Mouse (Mus musculus) CD8-positive naive resting alpha-beta T cell, adult 2 months (primary cell): ENCODE data around the gene Gpt2.

Experiments used
- DNase-seq, 2 experiments: peaks; one replicate each; pipeline ENCODE4 v3.0.0; 2022; ENCODE audit warnings: low read depth in 2 of 2, low spot score in 2 of 2

Gpt2 gene

DNA sequence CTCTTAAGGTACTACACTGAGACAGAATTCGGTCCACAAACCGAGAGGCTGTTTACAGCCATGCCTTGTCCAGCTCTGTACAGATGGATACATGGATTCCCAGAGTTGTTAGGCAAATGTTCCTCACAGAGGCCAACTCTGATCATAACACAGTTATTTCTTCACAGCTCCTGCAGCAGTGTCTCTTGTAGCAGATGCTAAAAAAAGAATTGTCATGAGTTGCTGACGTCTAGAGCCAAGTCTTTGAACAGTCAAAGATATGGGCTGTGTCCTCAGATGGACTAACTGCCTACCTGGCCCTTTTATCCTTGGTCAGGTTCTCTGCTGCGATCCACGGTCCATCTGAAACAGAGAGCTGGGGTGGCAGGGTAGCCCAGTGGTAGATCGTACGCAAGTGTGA, 31.7 kb downstream of the Gpt2 start:
- no peak for DNase-seq

DNA sequence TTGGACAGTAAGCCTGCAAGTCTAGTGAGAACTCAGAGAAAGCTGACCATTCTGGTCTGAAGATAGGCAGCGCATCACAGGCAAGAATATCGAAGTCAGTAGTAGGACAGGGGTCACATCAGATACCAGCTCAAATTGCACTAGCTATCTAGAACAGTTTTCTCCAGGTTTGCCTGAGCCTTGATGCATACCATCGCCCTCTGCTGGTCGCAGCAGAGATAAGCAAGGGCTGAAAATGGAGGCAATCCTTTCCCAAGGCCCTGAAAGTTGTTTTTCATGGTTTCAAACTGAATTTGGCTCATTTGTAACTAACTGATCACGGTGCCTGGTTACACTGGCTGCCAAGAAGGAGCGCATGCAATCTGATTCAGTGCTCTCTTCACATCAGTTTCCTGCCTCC, 33.7 kb downstream of the Gpt2 start:
- peak; percentile 19 to 49 for DNase-seq

DNA sequence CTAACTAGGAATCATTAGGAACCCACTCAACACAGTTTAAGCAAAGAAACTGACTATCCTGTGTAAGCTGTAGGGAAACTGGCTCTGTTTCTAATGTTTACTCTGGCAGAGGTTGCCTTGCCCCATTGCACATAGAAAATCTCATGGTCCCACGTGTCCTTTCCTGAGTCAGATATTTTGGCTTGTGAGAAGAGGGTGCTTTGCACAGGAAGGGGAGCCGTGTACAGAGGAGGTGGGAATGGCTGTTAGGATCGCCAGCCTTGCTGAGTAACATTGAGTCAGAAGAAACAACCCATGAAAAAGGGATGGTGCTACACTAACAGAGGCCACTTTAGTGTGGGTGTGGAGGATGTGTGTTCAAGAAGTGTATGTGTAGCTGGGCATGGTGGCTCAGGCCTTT, 36.6 kb downstream of the Gpt2 start:
- no peak for DNase-seq

DNA sequence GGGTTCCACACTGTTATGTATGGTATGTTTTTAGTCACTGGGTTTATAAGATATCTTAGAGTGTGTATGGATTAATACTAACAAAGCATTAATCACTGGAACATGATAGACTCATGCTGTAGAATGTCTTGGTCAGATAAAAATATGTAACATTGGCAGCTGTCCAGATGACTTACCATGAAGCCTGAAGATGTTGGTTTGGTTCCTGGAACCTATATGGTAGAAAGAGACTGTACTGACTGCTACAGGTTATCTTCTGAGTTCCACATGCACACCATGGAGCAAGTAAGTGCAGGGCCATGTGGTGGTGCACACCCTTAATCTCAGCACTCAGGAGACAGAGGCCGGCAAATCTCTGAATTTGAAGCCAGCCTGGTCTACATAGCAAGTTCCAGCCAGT, 38.3 kb downstream of the Gpt2 start:
- DNase-seq: no peak

DNA sequence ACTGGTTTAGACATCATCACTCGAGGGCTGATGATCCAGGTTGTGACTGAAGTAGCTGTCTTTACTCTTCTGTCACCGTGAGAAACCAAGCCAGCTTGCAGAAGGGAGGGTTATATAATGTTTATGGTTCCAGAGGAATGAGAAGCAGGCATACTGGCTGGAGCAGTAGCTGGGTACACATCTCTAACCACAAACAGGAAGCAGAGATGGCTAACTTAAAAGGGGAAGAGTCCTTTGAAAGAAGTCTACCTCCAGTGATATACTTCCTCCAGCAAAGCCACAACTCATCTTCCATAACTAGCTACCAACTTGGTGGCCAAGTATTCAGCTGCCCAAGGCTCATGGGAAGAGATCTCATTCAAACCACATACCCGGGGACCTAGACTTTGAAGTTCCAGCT, 39.1 kb downstream of the Gpt2 start:
- DNase-seq: no peak

DNA sequence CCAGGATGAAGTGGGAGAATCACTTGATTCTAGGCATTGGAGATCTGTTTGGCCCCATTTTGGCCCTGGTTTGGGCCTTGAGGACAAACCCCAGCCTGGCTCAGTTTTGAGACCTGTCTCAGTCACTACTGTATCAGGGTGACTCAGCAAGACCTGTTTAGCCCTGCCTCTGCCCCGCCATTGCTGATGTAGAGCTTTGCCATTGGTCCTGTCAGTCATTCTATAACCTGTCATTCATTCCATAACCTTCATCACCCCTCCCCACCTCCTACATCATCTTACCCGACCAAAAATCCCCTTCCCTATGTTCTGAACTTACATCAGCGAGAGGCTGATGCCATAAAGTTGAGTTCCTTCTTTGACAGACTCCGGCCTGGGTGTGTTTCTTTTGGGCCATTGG, 40.5 kb downstream of the Gpt2 start:
- no peak for DNase-seq

DNA sequence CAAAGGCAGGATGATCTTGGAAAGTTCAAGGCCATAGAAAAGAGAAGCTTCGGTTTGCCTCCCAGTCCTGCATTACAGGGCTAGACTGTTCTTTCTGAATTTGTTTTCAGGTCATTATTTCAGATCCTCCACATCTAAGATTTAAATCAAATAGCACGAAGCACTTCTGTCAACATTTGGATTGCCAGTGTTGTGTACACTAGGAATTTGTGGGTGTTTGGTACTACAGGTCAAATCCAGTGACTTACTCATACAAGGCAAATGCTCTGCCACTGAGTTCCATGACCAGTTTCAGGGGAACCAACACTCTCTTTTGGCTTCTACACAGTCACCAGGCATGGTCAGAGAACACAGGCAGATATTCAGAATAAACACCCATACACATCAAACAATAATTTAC, 41.1 kb downstream of the Gpt2 start:
- DNase-seq: no peak

DNA sequence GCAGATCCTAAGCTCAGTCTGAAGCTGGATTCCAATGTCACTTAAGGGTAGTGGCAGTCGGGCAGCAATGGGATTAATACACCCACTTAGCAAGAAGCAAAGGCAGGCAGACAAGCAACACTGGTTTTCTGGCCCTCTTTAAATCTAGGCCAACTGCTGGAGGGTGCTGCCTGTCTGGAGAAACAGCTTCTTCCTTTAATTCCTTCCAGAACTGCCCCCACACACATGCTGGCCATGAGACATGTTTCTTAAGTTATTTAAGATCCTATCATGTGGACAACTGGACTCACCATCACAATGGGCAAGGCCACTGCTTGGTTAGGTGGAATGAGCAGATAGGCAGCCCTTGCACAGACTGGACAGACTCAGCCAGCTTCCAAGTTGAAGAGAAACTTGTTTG, 41.8 kb downstream of the Gpt2 start:
- DNase-seq: no peak

DNA sequence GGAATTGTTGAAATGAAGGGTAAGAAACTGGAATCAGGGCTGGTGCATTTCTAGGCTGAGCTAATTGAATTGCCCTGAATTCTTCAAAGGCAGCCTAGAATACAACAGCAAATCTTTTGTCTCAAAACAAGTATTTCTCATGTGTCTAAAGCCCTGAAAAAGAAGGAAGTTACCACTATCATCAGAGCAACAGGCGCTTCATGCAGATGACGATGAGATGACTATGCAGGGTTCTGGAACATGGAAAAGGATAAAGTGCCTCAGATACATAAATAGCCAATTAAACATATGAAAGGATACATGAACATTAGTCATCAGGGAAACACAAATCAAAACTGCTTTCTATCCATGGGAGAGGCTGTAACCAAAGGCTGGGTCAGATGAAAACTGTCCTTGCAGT, 44.0 kb downstream of the Gpt2 start:
- no peak for DNase-seq

DNA sequence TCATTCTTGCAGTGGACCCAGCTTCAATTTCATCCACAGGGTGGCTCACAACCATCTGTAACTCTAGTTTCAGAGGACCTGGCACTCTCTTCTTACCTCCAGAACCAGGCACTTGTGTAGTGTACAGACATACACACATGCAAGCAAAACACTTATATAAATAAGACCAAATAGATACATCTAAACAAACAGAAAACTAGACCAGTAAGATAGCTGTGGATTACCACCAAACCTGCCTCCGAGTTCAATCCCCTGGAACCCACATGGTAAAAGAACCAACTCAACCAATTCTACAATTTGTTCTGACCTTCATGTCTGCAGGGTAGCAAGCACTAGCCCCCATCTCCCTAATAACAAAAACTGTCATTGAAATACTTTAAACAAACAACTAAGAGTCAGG, 59.6 kb downstream of the Gpt2 start:
- no peak for DNase-seq

DNA sequence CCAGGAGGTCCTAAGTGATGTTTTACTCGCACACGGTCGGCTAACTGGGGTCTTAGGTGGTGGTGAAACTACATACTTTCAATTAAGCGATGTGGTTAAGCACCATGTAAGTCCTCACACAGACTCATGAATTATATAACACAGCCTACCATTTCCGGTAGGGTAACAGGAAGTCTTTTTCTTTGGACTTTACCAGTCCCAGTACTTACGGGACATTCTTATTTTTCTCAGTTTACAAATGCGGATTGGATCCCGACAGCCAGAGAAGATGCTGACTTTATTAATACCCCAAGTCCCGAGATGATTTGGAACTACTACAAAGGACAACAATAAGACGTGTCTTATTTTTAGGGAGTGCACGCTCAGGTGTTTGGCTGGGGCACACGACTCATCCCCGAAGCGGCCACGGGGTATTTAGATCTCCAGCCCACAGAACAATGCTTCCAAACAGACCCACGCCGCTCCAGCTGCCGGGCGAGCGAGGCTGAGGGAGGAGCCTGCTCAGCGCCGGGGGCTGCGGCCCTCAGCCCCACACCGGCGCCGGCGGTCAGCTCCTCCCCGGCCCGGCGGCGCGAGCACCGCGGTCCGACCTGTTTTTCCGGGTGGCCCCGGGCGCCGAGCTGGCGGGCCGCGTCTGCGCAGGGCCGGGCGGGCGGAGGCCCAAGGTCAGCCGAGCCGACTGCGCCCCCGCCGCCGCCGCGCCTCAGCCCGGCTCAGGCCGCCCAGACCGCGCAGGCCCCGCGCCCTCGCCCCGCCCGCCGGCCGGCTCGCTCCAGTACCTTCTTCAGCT, 62.2 kb downstream of the Gpt2 start:
- DNase-seq: peak; percentile 25 to 43

DNA sequence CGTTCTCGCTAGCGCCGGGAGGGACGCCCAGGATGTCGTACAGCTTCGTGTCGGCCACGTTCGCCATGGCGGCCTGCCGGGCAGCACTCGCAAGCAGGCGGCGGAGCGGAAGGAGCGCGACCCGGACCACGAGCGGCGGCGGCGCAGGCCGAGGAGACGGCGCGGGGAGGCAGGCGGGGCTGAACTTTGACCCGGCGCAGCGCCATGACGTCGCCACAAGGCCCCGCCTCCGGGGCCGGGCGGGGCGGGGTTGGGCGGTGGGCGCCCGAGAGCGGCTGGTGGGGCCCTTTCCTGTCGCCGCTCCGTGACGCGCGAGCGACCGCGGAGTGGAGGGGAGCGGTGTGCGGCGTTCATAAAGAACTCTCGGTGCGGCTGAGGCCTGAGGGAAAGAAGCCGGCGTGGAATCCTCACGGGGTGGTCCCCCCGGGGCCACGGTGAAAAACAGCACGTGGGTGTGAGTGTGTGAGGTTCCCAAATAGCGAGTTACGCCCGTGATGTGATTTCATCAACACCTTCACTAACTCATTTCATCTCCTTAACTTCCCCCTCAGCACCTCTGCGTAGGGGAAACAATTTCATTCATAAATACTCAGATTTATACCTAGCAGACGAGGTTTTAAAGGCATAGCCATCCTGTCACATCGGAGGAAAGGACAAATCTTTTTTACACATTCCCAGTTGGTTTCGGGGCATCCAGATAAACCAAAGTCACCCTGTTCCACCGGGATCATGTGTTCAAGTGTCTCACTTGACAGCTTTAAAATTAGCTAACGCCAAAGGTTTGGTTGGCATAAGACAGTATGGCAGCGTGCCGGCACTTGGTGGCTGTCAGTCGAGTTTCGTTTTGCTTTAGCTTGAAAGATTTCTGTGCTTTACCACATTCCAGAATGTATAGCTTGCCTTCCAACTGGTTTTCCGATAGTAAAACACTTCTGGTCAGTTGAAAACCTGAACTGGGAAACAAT, 63.1 kb downstream of the Gpt2 start, which contains the start of gene Dnaja2:
Gene Dnaja2, minus strand, starts transcription at position 164 of the 965 bp plus-strand sequence.
- DNase-seq: peak; percentile 93 to 96

DNA sequence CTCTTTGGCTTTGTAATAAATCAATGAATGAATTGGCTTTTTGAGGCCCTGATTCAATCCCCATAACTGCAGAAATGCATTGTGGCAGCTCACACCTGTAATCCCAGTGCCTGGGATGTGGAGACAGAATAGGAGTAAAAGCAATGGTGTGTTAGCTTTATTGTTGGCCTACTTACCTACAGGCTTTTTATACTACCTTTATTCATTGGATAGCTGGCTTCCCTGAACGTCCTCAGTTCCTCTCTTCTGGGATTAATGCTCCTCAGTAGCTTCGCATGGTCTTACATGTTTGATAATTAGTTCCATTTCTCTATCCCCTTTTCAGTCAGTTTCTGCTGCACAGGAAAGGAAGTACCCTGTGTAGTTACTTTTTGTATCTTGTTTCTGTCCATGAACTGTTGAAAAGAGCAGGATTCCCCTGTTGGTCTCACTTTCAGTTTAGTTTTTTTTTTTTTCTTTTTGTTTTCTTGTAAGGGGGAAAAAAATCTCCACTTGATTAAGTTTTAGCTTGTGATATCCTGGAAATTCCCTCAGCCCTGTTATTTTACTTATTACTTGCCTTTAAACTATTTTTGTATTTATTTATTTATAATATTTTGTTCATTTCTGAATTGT, 64.7 kb downstream of the Gpt2 start:
- no peak for DNase-seq

DNA sequence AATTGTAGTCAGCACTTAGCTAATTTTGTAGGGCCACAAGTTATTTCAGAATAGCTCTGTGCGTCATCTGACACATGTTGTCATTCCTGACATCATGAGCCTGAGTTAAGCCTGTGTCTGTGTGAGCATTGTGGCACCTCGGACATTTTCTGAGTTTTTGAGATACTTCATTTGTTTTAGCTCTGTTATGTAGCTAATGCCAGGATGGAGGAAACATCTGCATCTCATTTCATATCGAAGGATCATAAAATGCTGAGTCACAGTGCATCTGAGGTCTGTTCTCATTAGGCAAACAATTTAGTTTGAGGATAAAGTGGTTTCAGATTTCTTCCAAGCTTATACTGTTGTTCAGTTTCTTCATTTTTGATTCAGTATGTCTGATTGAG, 65.2 kb downstream of the Gpt2 start:
- no peak for DNase-seq

DNA sequence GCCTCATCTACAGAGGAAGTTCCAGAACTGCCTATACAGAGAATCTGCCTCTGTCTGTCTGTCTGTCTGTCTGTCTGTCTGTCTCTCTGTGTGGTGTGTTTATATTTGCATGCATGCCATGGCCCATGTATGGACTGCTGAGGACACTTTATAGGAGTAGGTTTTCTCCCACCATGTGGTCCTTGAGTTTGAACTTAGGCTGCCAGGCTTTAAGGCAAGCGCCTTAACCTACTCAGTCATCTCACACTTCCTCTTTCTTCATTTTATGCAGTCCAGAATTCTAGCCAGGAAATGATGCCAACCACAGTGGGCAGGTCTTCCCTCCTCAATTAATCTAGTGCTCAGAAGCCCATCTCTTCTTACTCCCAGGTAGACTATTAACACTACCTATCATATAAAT, 66.8 kb downstream of the Gpt2 start:
- DNase-seq: no peak

DNA sequence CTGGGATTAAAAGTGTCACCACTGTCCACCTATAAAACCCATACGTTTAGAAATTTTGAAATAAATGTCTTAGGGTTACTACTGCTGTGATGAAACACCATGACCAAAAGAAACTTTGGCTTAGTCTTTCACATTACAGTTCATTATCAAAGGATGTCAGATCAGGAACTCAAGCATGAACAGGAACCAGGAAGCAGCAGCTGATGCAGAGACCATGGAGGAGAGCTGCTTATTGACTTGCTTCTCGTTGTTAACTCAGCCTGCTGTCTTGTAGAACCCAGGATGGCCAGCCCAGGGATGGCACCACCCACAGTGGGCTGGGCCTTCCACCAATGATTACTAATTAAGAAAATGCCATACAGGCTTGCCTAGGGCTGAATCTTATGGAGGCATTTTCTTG, 67.6 kb downstream of the Gpt2 start:
- DNase-seq: no peak

DNA sequence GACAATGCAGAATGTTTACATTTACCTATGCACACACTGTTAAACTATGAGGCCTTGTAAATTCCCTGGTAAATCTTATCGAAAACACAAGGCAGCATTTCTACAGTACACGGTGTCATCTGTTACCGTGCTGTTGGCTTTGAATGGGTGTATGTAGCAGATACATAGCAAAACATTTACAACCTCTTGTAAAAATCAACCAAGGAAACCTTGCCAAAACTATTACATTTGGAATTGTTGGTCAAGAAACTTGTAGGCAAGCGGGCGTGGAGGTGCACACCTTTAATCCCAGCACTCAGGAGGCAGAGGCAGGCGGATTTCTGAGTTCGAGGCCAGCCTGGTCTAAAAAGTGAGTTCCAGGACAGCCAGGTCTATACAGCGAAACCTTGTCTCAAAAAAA, 71.0 kb downstream of the Gpt2 start:
- DNase-seq: no peak

DNA sequence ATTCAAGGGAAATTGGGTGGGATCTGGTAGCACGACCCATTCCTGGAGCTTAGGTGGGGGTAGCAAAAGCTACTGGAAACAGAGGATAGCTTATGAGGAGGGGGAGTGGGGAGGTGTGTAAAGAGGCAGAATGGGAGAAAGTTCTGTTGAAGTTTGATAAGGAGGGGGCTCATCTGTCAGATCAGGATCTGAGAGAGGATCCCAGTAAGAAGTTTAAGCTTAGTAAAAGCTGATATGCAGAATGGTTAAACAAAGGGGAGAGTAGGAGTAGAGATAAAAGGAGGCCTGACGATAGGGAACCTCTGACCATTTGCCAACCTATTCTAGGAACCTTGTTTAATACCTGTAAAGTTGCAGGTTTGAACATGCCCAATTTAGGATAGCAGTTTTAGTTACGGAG, 72.8 kb downstream of the Gpt2 start:
- DNase-seq: no peak

DNA sequence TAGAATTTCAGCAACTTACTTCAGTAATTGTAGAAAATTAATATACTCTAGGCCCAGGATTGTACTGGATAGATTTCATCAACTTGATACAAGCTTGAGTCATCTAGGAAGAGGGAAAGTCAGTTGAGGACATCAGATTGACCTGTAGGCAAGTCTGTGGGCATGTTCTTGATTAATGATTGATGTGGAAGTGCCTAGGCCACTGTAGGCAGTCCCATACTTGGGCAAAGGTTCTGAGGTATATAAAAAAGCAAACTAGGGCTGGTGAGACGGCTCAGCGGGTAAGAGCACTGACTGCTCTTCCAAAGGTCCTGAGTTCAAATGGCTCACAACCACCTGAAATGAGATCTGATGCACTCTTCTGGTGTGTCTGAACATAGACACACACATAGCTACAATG, 75.4 kb downstream of the Gpt2 start:
- DNase-seq: no peak

DNA sequence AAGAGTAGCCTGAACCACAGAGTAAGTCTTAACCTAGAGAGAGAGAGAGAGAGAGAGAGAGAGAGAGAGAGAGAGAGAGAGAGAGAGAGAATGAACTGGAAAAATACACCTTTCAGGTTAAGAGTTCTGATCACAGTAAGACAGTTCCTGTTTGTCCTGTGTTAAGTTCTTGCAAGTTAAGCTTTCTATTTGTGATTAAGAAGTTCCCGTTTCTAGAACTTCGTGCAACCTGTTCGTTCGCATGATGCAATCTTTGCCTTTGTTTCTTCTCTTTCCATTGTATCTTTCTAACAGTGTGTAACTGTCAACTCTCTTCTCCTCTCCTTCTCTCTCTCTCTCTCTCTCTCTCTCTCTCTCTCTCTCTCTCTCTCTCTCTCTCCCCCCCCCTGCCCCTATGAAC, 78.1 kb downstream of the Gpt2 start:
- DNase-seq: no peak

DNA sequence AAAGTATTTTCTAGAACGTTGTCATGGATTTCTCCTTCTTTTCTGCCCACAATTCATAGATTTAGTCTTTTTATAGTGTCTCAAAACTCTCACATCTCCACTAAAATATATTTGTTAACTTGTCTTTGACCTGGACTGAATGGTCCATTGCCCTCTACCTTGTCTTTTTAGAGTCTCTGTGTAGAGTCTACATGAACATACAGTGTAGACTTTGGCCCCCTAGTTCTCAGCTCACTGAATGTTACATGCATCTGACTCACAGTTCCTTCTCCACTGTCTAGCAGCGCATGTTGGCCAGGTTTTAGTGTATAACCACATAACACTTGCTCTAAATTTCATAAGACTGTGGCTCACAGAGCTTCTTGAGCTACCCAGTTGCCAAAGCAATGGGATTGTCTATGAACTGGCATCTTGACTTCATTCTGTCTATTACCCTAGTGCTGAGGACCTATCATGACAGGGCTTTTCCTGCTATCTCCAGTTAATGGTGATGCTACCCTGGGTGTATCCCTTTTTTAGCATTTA, 81.7 kb downstream of the Gpt2 start:
- DNase-seq: no peak
